Comparison of ENCODE assay signal across 14 mouse cellular contexts in genomic region chr5:123017504-123017903, GRCm38 (mm10). TPM values are rescaled to one million over a fixed set of nuclear protein-coding genes. Genes with fewer than 3 reads are reported as not detected.
A peak's percentile ranks its signal among the peaks of the same experiment; 100 is the strongest.
DNase-seq lines count a peak whose midpoint lies in the region; ATAC-seq lines count a peak whose summit lies in the region.
"Had no signal": no experiment of that assay in that cellular context is flagged by ENCODE, and none has a peak within 500 bp of the region (broad histone marks: within the 10 kb centered on the region; RNA-seq: fewer than 3 reads in every experiment).

No protein-coding gene starts in this region.

- no peak overlapping the region; the same call in 1 of the 2 replicates for H3K27ac ChIP-seq in heart, embryonic 12.5 days (ENCODE audit: poor library complexity, severe bottlenecking)
- H3K27ac ChIP-seq in liver, embryonic 16.5 days (ENCODE audit: low read length), result peak overlapping the region; percentile 5; the same call in 1 of the 2 replicates
- no peak overlapping the region for H3K27ac ChIP-seq in forebrain, embryonic 10.5 days
- H3K27ac ChIP-seq: embryonic facial prominence, embryonic 15.5 days; neural tube, embryonic 13.5 days had no signal

- DNase-seq in heart, adult 9 months (ENCODE audit: low spot score in 2 of 2), result no peak
- DNase-seq in 416B (ENCODE audit: low read depth), result peak; percentile 75
- no peak for DNase-seq in natural killer cell, adult 2 months (ENCODE audit: low spot score in 2 of 2)
- DNase-seq in retina, postnatal 1 day, result no peak
- DNase-seq in forebrain, embryonic 10.5 days (ENCODE audit: extremely low spot score, low spot score), result no peak
- DNase-seq: cerebellum, adult 2 months had no signal

- no peak overlapping the region for H3K4me3 ChIP-seq in heart, embryonic 12.5 days
- 0 out of 2 replicates have a peak overlapping the region, but pooled peaks have one; percentile 4 for H3K4me3 ChIP-seq in liver, embryonic 16.5 days (ENCODE audit: low read depth, low read length)
- H3K4me3 ChIP-seq in forebrain, embryonic 10.5 days, result no peak overlapping the region
- H3K4me3 ChIP-seq: embryonic facial prominence, embryonic 15.5 days; neural tube, embryonic 13.5 days had no signal

- no peaks in the 10 kb centered on the region for H3K9me3 ChIP-seq in heart, embryonic 12.5 days (replicated peaks)
- H3K9me3 ChIP-seq in liver, embryonic 16.5 days (replicated peaks; ENCODE audit: control insufficient read depth, low read length), result no peaks in the 10 kb centered on the region
- no peaks in the 10 kb centered on the region for H3K9me3 ChIP-seq in forebrain, embryonic 10.5 days
- H3K9me3 ChIP-seq: embryonic facial prominence, embryonic 15.5 days; neural tube, embryonic 13.5 days had no signal

- 72% methylated on average over 4 of the region's 4 CpGs for WGBS in heart, embryonic 12.5 days
- WGBS in liver, embryonic 16.5 days (ENCODE audit: insufficient replicate concordance), result 40% methylated on average over 4 of the region's 4 CpGs
- 91% methylated on average over 4 of the region's 4 CpGs for WGBS in forebrain, embryonic 10.5 days

- H3K36me3 ChIP-seq in heart, embryonic 12.5 days, result peaks cover 10% of the 10 kb centered on the region
- H3K36me3 ChIP-seq in liver, embryonic 16.5 days (ENCODE audit: control insufficient read depth, insufficient read depth), result no peaks in the 10 kb centered on the region
- H3K36me3 ChIP-seq in forebrain, embryonic 10.5 days (replicated peaks), result peaks cover 6% of the 10 kb centered on the region; the same call in 1 of the 2 replicates
- H3K36me3 ChIP-seq: neural tube, embryonic 13.5 days had no signal

- no peak for ATAC-seq in heart, embryonic 12.5 days (ENCODE audit: insufficient number of reproducible peaks, low FRiP score)
- ATAC-seq in hematopoietic stem cell, adult 5-6 weeks (replicated peaks in 1 of 2; ENCODE audit: insufficient read depth in 1 of 2, low FRiP score in 2 of 2, low TSS enrichment in 1 of 2, low read depth in 1 of 2, poor library complexity in 2 of 2, severe bottlenecking in 2 of 2), result peak; percentile 24 to 38; a peak in 3 of 4 replicates
- ATAC-seq in liver, embryonic 16.5 days (ENCODE audit: low read depth), result no peak

- no peaks in the 10 kb centered on the region for H3K27me3 ChIP-seq in heart, embryonic 12.5 days (replicated peaks)
- H3K27me3 ChIP-seq in liver, embryonic 16.5 days (ENCODE audit: control insufficient read depth, insufficient read depth, low read depth, low read length), result no peaks in the 10 kb centered on the region; the same call in 1 of the 2 replicates
- peaks cover 14% of the 10 kb centered on the region for H3K27me3 ChIP-seq in forebrain, embryonic 10.5 days (ENCODE audit: poor library complexity, severe bottlenecking)
- H3K27me3 ChIP-seq: CH12.LX; embryonic facial prominence, embryonic 15.5 days; neural tube, embryonic 13.5 days had no signal

- H3K4me2 ChIP-seq in heart, embryonic 12.5 days, result peak overlapping the region; percentile 18; the same call in 1 of the 2 replicates
- peak overlapping the region; percentile 26; the same call in 1 of the 2 replicates for H3K4me2 ChIP-seq in liver, embryonic 16.5 days (ENCODE audit: low read depth, low read length)
- H3K4me2 ChIP-seq: embryonic facial prominence, embryonic 15.5 days had no signal

- H3K4me1 ChIP-seq in heart, embryonic 12.5 days (replicated peaks), result peaks cover 50% of the 10 kb centered on the region
- H3K4me1 ChIP-seq in liver, embryonic 16.5 days (ENCODE audit: control insufficient read depth, low read depth, low read length), result peaks cover 46% of the 10 kb centered on the region
- H3K4me1 ChIP-seq in forebrain, embryonic 10.5 days, result peaks cover 63% of the 10 kb centered on the region

- 0 out of 2 replicates have a peak overlapping the region, but pooled peaks have one; percentile 15 for H3K9ac ChIP-seq in heart, embryonic 12.5 days
- no peak overlapping the region for H3K9ac ChIP-seq in liver, embryonic 16.5 days (ENCODE audit: low read depth, low read length)
- H3K9ac ChIP-seq: embryonic facial prominence, embryonic 15.5 days; neural tube, embryonic 13.5 days had no signal

RNA-seq across cellular contexts. Expression of gene Orai1, which starts 2.6 kb away (rescaled TPM):
- polyA plus RNA-seq in heart, embryonic 12.5 days (2016; fragmentation: Nextera tagmentation; extraction: Ambion mirVana), result 22.8 and 23.3 TPM in 2 replicates
- 16.8 and 18.2 TPM in 2 replicates for total RNA-seq in hematopoietic stem cell, adult 5-6 weeks (2017)
- 8.3 and 8.4 TPM in 2 replicates for polyA plus RNA-seq in liver, embryonic 16.5 days (2015; fragmentation: Nextera tagmentation; extraction: Ambion mirVana)
- polyA plus RNA-seq in forebrain, embryonic 10.5 days (2016; fragmentation: Nextera tagmentation; extraction: Ambion mirVana), result 6.9 and 7.9 TPM in 2 replicates

RNA-seq across cellular contexts. Expression of gene Kdm2b, which starts 27.9 kb away (rescaled TPM):
- 38.6 and 39.8 TPM in 2 replicates for polyA plus RNA-seq in heart, embryonic 12.5 days (2016; fragmentation: Nextera tagmentation; extraction: Ambion mirVana)
- total RNA-seq in hematopoietic stem cell, adult 5-6 weeks (2017), result 59.0 and 70.8 TPM in 2 replicates
- polyA plus RNA-seq in liver, embryonic 16.5 days (2015; fragmentation: Nextera tagmentation; extraction: Ambion mirVana), result 14.4 and 15.3 TPM in 2 replicates
- 83.3 and 83.4 TPM in 2 replicates for polyA plus RNA-seq in forebrain, embryonic 10.5 days (2016; fragmentation: Nextera tagmentation; extraction: Ambion mirVana)

RNA-seq across cellular contexts. Expression of gene Morn3, which starts 29.3 kb away (rescaled TPM):
- not detected in 2 replicates for polyA plus RNA-seq in heart, embryonic 12.5 days (2016; fragmentation: Nextera tagmentation; extraction: Ambion mirVana)
- 0.25 TPM in 1 of 2 replicates, not detected in the other for total RNA-seq in hematopoietic stem cell, adult 5-6 weeks (2017)
- not detected in 2 replicates for polyA plus RNA-seq in liver, embryonic 16.5 days (2015; fragmentation: Nextera tagmentation; extraction: Ambion mirVana)
- 0.26 and 0.33 TPM in 2 replicates for polyA plus RNA-seq in forebrain, embryonic 10.5 days (2016; fragmentation: Nextera tagmentation; extraction: Ambion mirVana)
- total RNA-seq: CH12.LX had no signal
- polyA plus RNA-seq: frontal cortex, adult 2 months; limb, embryonic 14.5 days had no signal

RNA-seq across cellular contexts. Expression of gene Tmem120b, which starts 50.7 kb away (rescaled TPM):
- 12.9 and 13.0 TPM in 2 replicates for polyA plus RNA-seq in heart, embryonic 12.5 days (2016; fragmentation: Nextera tagmentation; extraction: Ambion mirVana)
- total RNA-seq in hematopoietic stem cell, adult 5-6 weeks (2017), result 0.56 and 2.7 TPM in 2 replicates
- polyA plus RNA-seq in liver, embryonic 16.5 days (2015; fragmentation: Nextera tagmentation; extraction: Ambion mirVana), result 25.1 and 26.1 TPM in 2 replicates
- 8.3 and 10.4 TPM in 2 replicates for polyA plus RNA-seq in forebrain, embryonic 10.5 days (2016; fragmentation: Nextera tagmentation; extraction: Ambion mirVana)

Comparison
In these comparisons a context has a peak if more than half of its experiments do, and no peak if none do; other contexts are left out.
1. ATAC-seq: peak in hematopoietic stem cell, adult 5-6 weeks (2 of 2); none in heart, embryonic 12.5 days (single experiment) and liver, embryonic 16.5 days (single experiment).